Mouse (Mus musculus): ENCODE results near the gene Rai14.

The Rai14 gene

GRCm38 (mm10) chr15:10714409-10715138, at the start of gene Rai14:
Gene Rai14, minus strand, starts transcription at chr15:10714624.
- DNase-seq (ENCODE audit: low read depth in 2 of 2, low spot score in 2 of 2): no peak

GRCm38 (mm10) chr15:10761441-10761840, 47.0 kb upstream of the Rai14 start:
- DNase-seq (ENCODE audit: low read depth in 2 of 2, low spot score in 2 of 2): no peak

DNA sequence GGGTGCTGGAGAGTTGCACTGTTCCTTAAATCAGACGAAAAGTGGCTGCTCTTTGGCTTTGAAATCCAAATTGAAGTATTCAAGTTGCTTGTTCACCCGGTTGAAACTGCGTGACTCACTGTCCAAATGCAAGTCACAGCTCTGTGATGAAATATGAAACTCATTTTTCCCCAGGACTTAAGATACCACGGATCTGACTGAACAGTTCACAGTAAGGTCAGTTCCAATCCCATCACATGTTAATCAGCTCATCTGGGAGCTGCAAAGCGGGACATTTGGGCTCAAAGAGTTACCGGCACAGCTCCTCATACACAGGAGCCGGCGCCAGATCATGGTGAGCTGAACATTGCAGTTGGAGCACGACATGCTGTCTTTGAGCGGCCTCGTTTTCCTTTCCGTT, 45.6 kb upstream of the Rai14 start:
- DNase-seq (ENCODE audit: low read depth in 2 of 2, low spot score in 2 of 2): no peak

DNA sequence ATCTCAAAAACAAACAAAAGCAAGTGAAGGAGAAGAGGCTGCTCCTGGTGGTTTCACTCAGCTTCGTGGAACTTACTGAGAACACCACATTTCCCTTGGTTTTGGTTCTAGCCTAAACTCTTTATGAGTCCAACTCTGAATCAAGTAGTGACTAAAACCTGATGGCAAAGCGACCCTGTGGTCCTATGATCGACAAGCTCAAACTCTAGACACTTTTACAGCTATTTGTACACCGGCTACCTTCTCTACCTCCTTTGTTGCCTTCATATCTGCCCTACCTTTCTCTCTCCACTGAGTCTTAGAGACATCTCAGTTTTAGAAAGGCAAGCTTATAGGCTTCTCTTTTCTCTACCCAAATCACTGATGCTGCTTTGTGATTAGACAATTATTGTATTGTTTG, 45.0 kb upstream of the Rai14 start:
- no peak for DNase-seq (ENCODE audit: low read depth in 2 of 2, low spot score in 2 of 2)

DNA sequence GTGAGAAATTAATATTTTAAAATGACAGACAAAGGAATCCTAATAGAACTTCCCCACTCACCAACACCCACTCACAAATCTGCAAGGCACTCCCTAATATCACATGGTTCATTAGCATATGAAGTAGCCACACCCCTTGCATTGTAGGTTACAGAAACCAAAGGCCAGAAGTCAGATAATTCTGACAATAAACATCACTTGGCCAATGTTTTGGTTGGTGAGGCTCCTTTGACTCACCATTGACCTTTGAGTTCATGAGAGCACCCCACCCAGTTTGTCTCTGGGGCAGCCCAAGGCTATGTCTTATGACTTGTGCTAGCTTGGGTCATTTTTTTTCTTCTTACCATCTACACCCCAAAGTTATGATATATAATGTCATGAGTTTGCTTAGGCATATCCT, 44.4 kb upstream of the Rai14 start:
- DNase-seq (ENCODE audit: low read depth in 2 of 2, low spot score in 2 of 2): no peak

GRCm38 (mm10) chr15:10751141-10751540, 36.7 kb upstream of the Rai14 start:
- DNase-seq (ENCODE audit: low read depth in 2 of 2, low spot score in 2 of 2): no peak

DNA sequence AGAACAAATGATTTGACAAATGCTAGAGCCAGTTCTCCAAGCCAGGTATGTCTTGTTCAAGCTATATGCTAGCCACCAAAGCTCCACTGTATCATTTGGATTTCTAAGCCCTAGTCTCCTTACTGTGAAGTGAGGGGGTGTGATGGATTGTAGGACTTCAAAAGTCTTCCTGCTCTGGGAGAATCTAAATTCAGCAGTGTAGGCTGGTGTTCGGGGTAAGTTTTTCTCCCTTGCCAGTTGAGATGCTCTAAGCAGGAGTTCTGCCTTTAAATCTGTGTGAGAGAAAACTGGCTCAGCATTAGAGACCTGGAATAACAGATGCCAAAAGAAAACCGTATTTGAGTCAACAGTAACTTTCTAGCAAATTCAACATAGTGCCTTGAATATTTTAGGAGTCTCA, 35.9 kb upstream of the Rai14 start:
- DNase-seq (ENCODE audit: low read depth in 2 of 2, low spot score in 2 of 2): no peak

DNA sequence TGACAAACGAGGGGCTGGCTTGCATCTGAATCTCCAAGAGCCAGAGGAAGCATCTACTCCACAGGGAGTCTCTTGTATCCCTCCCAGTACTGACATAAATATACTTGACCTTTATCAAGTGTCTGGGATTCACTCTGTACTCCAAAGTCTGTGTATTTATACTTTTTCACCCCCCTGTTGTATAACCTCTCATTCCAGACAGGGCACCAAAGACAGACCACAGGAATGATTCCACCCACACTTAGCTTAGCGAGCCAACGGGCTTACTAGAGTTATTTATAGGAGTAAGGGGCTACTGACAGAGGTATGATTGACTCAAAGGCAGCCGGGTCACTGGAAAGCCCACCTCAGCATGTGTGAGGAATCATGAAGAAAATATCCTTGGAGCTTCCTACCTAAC, 35.3 kb upstream of the Rai14 start:
- DNase-seq (ENCODE audit: low read depth in 2 of 2, low spot score in 2 of 2): no peak

DNA sequence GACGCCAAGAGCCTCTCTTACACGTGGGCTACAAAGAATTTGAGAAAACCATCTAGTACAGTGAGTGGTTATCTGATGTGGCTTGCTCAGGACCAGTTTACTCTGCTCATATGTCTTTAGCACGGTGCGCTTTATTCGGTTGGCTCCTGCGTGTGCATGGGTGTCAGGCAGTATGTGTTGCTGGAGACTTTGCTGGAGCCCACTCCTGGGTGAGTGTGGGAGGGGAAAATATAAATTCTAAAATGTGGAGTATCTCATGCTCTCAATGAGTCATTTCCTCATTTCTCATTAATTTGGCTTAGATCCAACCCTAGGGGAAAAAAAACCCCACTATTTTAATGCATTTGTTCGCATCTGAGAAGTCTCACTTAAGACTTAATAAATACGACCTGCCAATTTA, 33.2 kb upstream of the Rai14 start:
- DNase-seq (ENCODE audit: low read depth in 2 of 2, low spot score in 2 of 2): no peak

DNA sequence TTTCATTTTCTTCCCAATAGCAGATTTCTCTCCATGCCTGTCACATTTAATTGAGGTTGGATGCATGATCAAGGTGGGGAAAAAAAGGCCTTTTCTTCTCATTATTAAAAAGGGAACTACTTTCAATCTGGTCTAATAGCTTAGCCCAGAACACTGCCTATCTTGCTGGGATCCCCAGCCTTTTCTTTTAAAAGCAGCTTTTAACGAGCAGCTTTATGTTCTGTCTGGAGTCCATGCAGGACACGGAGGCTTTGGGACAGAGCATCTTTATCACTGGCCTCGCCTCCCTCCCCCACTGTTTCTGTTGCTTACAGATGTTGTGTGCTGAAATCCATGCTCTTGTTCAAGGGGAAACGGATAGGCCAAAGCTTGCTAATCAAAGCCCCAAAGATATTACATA, 32.8 kb upstream of the Rai14 start:
- DNase-seq (ENCODE audit: low read depth in 2 of 2, low spot score in 2 of 2): no peak

GRCm38 (mm10) chr15:10746303-10747051, 32.1 kb upstream of the Rai14 start:
- no peak for DNase-seq (ENCODE audit: low read depth in 2 of 2, low spot score in 2 of 2)

DNA sequence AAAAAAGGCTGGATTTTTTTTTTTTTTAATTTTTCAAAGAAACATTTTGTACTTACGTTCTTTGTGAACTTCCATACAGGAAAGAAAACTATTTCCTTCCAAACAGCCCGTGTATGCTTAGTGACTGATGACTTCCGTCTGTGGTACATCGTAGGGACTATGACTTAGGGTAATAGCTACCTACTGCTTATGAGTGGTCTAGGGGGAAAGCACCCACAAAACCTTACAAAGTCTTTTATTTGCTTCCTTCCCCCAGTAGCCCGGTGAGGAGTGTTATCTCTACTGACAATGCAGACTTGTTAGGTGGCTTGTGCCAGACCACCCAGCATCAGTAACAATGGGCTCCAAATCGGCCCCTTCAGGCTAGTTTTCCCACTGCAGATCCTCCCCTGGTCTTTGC, 28.0 kb upstream of the Rai14 start:
- no peak for DNase-seq (ENCODE audit: low read depth in 2 of 2, low spot score in 2 of 2)

DNA sequence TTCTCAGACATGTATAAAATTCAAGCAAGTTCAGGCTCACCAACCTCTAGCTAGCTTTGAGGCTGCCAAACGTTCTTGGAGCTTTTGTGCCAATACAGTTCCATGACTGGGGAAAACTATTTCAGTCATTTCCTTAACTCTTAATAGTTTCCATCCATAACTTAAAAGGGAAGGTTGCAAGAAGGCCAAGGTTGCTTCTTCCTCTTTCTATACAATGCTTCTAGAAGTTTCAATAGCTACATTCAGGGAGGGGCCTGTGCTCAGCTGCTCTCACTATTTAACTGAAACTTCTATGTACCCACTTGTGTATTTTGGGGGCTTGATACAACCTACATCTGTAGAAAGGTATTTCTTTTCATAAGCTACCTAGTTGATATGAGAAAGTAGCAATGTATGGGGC, 24.9 kb upstream of the Rai14 start:
- DNase-seq (ENCODE audit: low read depth in 2 of 2, low spot score in 2 of 2): no peak

DNA sequence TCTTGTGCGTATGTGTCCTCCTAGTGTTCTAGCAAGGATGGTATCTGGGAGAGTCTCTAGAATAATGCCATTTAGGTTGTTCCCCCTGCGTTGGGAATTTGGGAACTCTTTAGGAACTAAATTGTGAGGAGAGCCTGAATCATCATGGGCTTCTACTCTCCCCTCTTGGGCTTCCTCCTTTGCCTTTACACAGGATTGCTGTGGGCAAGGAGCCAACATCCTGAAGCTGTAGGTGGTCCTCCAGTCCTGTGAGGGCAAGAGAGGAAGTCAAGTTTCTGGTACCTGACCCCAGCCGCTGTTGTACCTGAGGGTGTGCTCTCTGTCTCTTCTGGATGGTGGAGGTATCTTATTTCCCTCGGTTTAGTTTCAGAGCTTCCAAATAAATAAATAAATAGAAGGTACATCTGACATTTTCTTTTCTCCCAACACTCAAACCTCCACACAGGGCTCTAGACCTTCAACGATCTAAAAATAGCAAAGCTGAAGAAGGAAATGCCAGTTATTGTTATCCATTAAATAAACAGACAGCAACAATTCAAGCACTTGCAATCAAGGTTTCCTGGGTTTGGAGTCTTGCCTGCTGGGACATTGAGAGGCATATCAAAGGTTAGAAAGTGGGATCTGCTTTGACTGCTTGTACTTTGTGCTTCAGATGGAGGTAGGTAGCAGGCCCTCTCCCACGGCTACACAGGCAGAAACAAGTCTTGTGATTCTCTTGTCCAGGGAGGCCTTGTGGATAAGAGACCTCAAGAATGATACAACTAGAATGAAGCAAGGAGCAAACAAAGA, 24.1 kb upstream of the Rai14 start:
- no peak for DNase-seq (ENCODE audit: low read depth in 2 of 2, low spot score in 2 of 2)

GRCm38 (mm10) chr15:10735948-10736347, 21.5 kb upstream of the Rai14 start:
- no peak for DNase-seq (ENCODE audit: low read depth in 2 of 2, low spot score in 2 of 2)

DNA sequence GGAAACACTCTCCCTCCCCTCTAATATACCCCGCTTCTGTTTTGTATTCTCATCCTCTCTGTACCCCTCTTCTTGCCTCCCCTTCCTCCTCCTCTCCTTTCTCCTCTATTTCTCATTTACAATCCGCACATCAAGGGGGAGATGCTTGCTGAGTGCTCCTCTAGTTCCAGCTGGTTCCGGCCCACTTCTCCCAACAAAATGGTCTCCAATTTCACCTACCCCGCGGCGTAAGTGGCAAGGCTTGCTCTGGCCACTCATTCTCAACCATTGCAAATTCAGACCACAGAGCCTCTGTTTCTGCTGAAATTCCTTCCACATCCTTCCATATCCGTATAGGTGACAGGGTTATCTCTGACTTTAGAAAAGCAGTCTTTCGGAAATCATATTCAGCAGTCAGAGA, 20.8 kb upstream of the Rai14 start:
- no peak for DNase-seq (ENCODE audit: low read depth in 2 of 2, low spot score in 2 of 2)

DNA sequence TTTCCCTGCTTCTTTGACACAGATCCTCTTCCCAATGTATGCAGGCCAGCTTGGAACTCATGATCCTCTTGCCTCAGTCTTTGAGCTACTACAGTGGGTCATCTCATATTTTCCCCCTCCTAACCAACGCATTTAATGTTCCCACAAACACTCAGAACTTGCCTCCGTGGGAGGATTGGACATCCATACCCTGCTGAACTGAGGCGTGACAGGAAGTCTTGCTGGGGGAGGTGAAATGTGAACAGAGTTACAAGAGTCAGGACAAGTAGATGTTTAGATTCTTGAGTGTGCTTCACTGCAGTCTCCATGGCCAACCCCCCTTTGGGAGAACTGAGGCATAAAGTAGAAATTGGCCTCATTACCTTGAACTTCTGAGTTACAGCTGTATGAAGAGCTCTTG, 17.0 kb upstream of the Rai14 start:
- no peak for DNase-seq (ENCODE audit: low read depth in 2 of 2, low spot score in 2 of 2)

DNA sequence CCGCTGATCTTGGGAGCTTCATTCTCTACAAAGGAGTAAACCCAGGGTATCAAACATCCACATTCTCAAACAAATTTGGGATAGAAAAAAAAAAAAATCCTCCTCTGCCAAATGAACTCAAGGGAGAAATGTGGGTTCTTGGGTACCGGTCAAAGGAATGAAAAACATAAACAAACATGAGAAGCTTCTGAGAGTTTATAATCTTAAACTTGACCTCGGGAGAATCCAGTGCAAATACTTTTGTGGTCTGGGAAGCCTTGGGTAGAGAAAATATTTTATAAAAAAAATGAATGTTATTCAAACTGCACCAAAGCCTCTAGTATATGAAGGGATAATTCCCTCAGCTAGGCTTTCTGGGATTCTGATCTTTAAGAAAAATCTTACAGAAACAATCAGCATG, 11.8 kb upstream of the Rai14 start:
- DNase-seq (ENCODE audit: low read depth in 2 of 2, low spot score in 2 of 2): no peak

DNA sequence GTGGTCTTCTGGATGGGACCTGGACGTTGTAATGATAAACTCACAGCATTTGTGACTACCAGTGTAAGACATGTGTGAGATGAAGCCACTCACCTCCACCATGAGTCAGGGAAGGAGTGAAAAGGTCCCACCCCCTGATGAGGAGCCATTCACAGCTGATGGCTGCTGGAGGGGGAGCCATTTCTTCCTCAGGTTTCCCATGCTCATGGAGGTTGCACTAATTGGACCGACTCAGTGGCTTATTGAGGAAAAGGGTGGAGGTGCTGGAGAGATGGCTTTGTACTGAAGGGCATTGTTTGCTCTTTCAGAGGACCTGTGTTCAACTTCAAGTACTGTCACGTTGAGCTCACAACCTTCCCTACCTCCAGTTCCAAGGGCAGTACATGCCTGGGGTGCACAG, 10.4 kb upstream of the Rai14 start:
- no peak for DNase-seq (ENCODE audit: low read depth in 2 of 2, low spot score in 2 of 2)

DNA sequence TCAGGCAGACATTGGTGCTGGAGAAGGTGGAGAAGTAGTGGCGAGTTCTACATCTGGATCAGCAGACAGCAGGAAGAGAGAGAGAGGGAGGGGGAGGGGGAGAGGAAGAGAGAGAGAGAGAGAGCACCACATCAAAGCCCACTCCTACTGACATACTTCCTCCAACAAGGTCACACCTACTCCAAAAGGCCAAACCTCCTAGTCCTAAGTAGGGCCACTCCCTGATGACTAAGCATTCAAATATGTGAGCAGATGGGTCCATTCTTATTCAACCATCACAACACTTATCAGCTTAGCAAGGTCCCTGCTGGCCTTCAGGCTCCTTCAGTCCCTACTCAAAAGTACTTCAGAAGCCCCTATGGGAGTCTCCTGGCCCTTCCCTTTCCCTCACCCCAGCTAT, 9.1 kb upstream of the Rai14 start:
- DNase-seq (ENCODE audit: low read depth in 2 of 2, low spot score in 2 of 2): no peak

DNA sequence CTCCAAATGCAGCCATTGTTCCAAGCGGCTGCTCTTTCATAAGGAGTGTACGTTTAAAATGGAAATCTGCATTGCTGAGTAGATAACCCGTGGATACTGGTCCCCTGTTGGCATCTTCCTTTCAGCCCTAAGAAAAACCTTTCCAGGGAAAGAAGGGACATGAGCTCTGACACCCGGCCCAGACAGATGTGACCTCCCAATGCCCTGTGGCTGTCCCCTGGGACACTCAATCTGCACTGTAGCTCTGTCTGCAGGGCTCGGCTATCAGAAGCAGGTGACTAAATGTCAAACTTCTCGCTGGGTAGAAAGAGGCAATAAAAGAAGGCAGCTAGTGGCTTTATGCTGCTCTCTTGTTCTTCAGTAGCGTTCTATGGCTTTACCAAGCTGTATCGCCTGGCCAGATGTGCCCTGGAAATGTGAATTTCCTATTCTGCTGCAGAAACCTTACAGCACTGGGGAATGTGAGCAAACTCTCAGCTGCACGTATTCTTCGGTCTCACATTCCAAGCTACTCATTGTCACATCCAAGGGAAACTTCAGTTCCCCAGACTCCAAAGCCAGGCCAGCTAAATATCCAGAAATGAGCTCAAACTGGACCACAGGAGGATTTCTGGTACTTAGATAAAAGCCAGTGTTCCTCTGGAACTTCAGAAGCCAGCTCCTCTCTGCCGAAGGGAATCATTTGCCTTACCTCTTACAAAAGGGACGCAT, 8.4 kb upstream of the Rai14 start:
- no peak for DNase-seq (ENCODE audit: low read depth in 2 of 2, low spot score in 2 of 2)

All from CD8-positive naive resting alpha-beta T cell, adult 2 months (primary cell).